Mouse (Mus musculus) E14TG2a.4 (cell line): ENCODE measurements around the gene Lmbr1l.

Source experiments
- CTCF ChIP-seq: conservative IDR thresholded peaks from 2 replicates; pipeline ENCODE4 v1.5.1; 2014; ENCODE audit warnings: low read length
- NANOG ChIP-seq: IDR thresholded peaks from 2 replicates; pipeline ENCODE4 v1.6.1; 2014; ENCODE audit warnings: borderline replicate concordance, low read length, mixed read lengths
- POU5F1 ChIP-seq: IDR thresholded peaks from 2 replicates; pipeline ENCODE4 v1.6.1; 2014; ENCODE audit warnings: low read length, borderline replicate concordance

- no peak for TF ChIP-seq CTCF
- no peak for TF ChIP-seq NANOG
- TF ChIP-seq POU5F1, result no peak
Measured at GRCm38 (mm10) chr15:98861701-98862410, 56.2 kb downstream of the Lmbr1l start.
